Mouse (Mus musculus): Measurements from ENCODE around the gene Fam71e1. TPM values are rescaled to one million over a fixed set of nuclear protein-coding genes. Genes with fewer than 3 reads are reported as not detected.

Fam71e1 gene
- total RNA-seq (2014; rRNA removed; ENCODE audit: low replicate concordance): 3.2 and 4.3 TPM in 2 replicates
- 11.4 and 12.5 TPM in 2 replicates for polyA plus RNA-seq (2015; fragmentation: Nextera tagmentation; extraction: Ambion mirVana)

- peak within 1 kb of the TSS; percentile 72 for H3K9ac ChIP-seq (replicated peaks; ENCODE audit: low read depth, low read length)
- 1% methylated on average over 58 of the region's 58 CpGs for WGBS
- DNase-seq (ENCODE audit: low spot score) (peak; percentile 95), ATAC-seq (ENCODE audit: insufficient read depth, low read depth) (peak; percentile 94)
- peak within 1 kb of the TSS; percentile 89 for H3K27ac ChIP-seq (ENCODE audit: low read depth)
- peak within 1 kb of the TSS; percentile 80 for H3K4me2 ChIP-seq (ENCODE audit: low read depth, low read length)
- peaks cover 20% of the 10 kb centered on the region for H3K36me3 ChIP-seq (replicated peaks; ENCODE audit: control insufficient read depth, insufficient read depth, low read length)
- TF ChIP-seq CTCF (IDR thresholded peaks at IDR 0.05; ENCODE audit: low read depth) (no peak), EP300 (IDR thresholded peaks at IDR 0.05; ENCODE audit: low read depth) (peak; percentile 77; the same call in 1 of the 2 replicates)
- peak within 1 kb of the TSS; percentile 67 for H3K4me3 ChIP-seq (ENCODE audit: low read depth, low read length)
- no peaks in the 10 kb centered on the region; the same call in 1 of the 2 replicates for H3K27me3 ChIP-seq (ENCODE audit: control insufficient read depth, insufficient read depth, low read length)
- no peaks in the 10 kb centered on the region for H3K9me3 ChIP-seq (replicated peaks; ENCODE audit: control insufficient read depth, low read length)
- H3K4me1 ChIP-seq (ENCODE audit: control insufficient read depth, insufficient read depth): peaks cover 15% of the 10 kb centered on the region
These were observed at the start of gene Fam71e1, which contains the start of gene Emc10 for GRCm38 (mm10) chr7:44495992-44496770. TSS of gene Fam71e1 (plus strand) at chr7:44496581. TSS of gene Emc10 (minus strand) at chr7:44496529.

GRCm38 (mm10) chr7:44453256-44453655 lies 43.1 kb upstream of the Fam71e1 start:
- Histone ChIP-seq H3K9me3 (replicated peaks; ENCODE audit: control insufficient read depth, low read length) (no peaks in the 10 kb centered on the region), H3K36me3 (replicated peaks; ENCODE audit: control insufficient read depth, insufficient read depth, low read length) (peaks cover 5% of the 10 kb centered on the region; the same call in 1 of the 2 replicates), H3K4me2 (ENCODE audit: low read depth, low read length) (no peak overlapping the region), H3K4me3 (ENCODE audit: low read depth, low read length) (no peak overlapping the region), H3K4me1 (ENCODE audit: control insufficient read depth, insufficient read depth) (no peaks in the 10 kb centered on the region), H3K27me3 (ENCODE audit: control insufficient read depth, insufficient read depth, low read length) (no peaks in the 10 kb centered on the region), H3K9ac (replicated peaks; ENCODE audit: low read depth, low read length) (no peak overlapping the region), H3K27ac (ENCODE audit: low read depth) (no peak overlapping the region)
- DNase-seq (ENCODE audit: low spot score): no peak
- ATAC-seq (ENCODE audit: insufficient read depth, low read depth): peak; percentile 47; the same call in 1 of the 2 replicates
- 11% methylated on average over 3 of the region's 3 CpGs for WGBS
- TF ChIP-seq EP300 (IDR thresholded peaks at IDR 0.05; ENCODE audit: low read depth) (no peak), CTCF (IDR thresholded peaks at IDR 0.05; ENCODE audit: low read depth) (no peak)

- H3K4me3 ChIP-seq (ENCODE audit: low read depth, low read length): no peak overlapping the region
- H3K9ac ChIP-seq (replicated peaks; ENCODE audit: low read depth, low read length): no peak overlapping the region
- H3K4me1 ChIP-seq (ENCODE audit: control insufficient read depth, insufficient read depth): no peaks in the 10 kb centered on the region
- TF ChIP-seq CTCF (IDR thresholded peaks at IDR 0.05; ENCODE audit: low read depth) (no peak), EP300 (IDR thresholded peaks at IDR 0.05; ENCODE audit: low read depth) (no peak)
- no peak for DNase-seq (ENCODE audit: low spot score)
- peaks cover 6% of the 10 kb centered on the region; the same call in 1 of the 2 replicates for H3K36me3 ChIP-seq (replicated peaks; ENCODE audit: control insufficient read depth, insufficient read depth, low read length)
- no peaks in the 10 kb centered on the region for H3K9me3 ChIP-seq (replicated peaks; ENCODE audit: control insufficient read depth, low read length)
- no peak overlapping the region for H3K4me2 ChIP-seq (ENCODE audit: low read depth, low read length)
- no peak overlapping the region for H3K27ac ChIP-seq (ENCODE audit: low read depth)
- 79% methylated on average over 1 of the region's 1 CpGs for WGBS
- 0 out of 2 replicates have a peak, but pooled peaks cover 5% of the 10 kb centered on the region for H3K27me3 ChIP-seq (ENCODE audit: control insufficient read depth, insufficient read depth, low read length)
- no peak for ATAC-seq (ENCODE audit: insufficient read depth, low read depth)
These were observed 40.1 kb upstream of the Fam71e1 start for GRCm38 (mm10) chr7:44456302-44456701.

- Histone ChIP-seq H3K4me2 (ENCODE audit: low read depth, low read length) (no peak overlapping the region), H3K36me3 (replicated peaks; ENCODE audit: control insufficient read depth, insufficient read depth, low read length) (peaks cover 18% of the 10 kb centered on the region), H3K4me3 (ENCODE audit: low read depth, low read length) (no peak overlapping the region), H3K27ac (ENCODE audit: low read depth) (no peak overlapping the region), H3K9ac (replicated peaks; ENCODE audit: low read depth, low read length) (no peak overlapping the region), H3K9me3 (replicated peaks; ENCODE audit: control insufficient read depth, low read length) (no peaks in the 10 kb centered on the region), H3K4me1 (ENCODE audit: control insufficient read depth, insufficient read depth) (no peaks in the 10 kb centered on the region), H3K27me3 (ENCODE audit: control insufficient read depth, insufficient read depth, low read length) (peaks cover 29% of the 10 kb centered on the region)
- TF ChIP-seq EP300 (IDR thresholded peaks at IDR 0.05; ENCODE audit: low read depth) (no peak), CTCF (IDR thresholded peaks at IDR 0.05; ENCODE audit: low read depth) (no peak)
- no peak for DNase-seq (ENCODE audit: low spot score)
- ATAC-seq (ENCODE audit: insufficient read depth, low read depth): no peak
- WGBS: 71% methylated on average over 6 of the region's 6 CpGs
These were observed 36.3 kb upstream of the Fam71e1 start for GRCm38 (mm10) chr7:44460067-44460466.

GRCm38 (mm10) chr7:44460767-44461502 lies 35.4 kb upstream of the Fam71e1 start:
- TF ChIP-seq CTCF (IDR thresholded peaks at IDR 0.05; ENCODE audit: low read depth): no peak
- TF ChIP-seq EP300 (IDR thresholded peaks at IDR 0.05; ENCODE audit: low read depth): no peak
- no peaks in the 10 kb centered on the region for H3K9me3 ChIP-seq (replicated peaks; ENCODE audit: control insufficient read depth, low read length)
- H3K4me3 ChIP-seq (ENCODE audit: low read depth, low read length): no peak overlapping the region
- H3K4me1 ChIP-seq (ENCODE audit: control insufficient read depth, insufficient read depth): no peaks in the 10 kb centered on the region
- H3K27ac ChIP-seq (ENCODE audit: low read depth): no peak overlapping the region
- H3K27me3 ChIP-seq (ENCODE audit: control insufficient read depth, insufficient read depth, low read length): peaks cover 29% of the 10 kb centered on the region
- 80% methylated on average over 31 of the region's 31 CpGs for WGBS
- no peak overlapping the region for H3K4me2 ChIP-seq (ENCODE audit: low read depth, low read length)
- H3K9ac ChIP-seq (replicated peaks; ENCODE audit: low read depth, low read length): no peak overlapping the region
- H3K36me3 ChIP-seq (replicated peaks; ENCODE audit: control insufficient read depth, insufficient read depth, low read length): peaks cover 18% of the 10 kb centered on the region
- ATAC-seq (ENCODE audit: insufficient read depth, low read depth) (no peak), DNase-seq (ENCODE audit: low spot score) (no peak)
